Mouse (Mus musculus): ENCODE data around the gene Tubb3.
A peak's percentile ranks its signal among the peaks of the same experiment; 100 is the strongest.
"Not testable (repeated sequence)": the region's sequence is repeated elsewhere in the genome, so short reads cannot be mapped to it uniquely, and the experiment has no call there.

Gene Tubb3

DNA sequence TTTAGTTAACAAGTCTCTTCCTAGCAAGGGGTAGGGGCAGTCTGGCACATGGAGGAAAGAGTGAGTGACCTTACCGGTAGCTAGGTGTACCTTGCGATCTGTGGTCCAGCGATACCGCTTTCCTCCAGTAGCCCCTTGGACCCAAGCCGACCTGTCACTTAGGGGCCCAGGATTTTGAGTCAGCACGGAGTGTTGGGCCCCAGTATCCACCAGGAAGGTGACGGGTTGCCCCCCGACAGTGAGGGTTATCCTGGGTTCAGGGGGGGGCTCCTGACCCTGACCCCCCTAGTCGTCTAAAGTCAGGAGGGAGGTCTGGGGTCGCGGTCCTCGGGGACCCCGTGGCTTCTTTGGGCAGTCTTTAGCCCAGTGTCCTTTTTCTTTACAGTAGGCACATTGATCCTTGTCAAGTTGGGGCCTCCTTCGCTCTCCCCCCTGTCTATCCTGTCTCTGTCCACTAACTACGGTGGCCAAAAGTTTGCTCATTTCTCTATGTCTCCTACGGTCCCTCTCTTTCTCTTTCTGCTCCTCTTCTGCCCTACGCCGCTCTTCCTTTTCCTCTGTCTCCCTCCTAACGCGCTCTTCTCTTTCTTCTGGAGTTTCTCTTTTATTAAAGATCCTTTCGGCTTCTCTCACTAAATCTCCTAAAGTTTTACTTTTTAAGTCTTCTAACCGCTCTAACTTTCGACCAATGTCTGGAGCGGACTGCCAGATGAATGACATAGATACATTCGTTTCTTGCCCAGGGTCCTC is 20.6 kb downstream of the Tubb3 start:
- peak; percentile 95 for DNase-seq (ENCODE audit: low spot score)

- DNase-seq (ENCODE audit: low spot score): no peak
Measured at GRCm38 (mm10) chr8:123432381-123432780, 21.2 kb downstream of the Tubb3 start.

DNA sequence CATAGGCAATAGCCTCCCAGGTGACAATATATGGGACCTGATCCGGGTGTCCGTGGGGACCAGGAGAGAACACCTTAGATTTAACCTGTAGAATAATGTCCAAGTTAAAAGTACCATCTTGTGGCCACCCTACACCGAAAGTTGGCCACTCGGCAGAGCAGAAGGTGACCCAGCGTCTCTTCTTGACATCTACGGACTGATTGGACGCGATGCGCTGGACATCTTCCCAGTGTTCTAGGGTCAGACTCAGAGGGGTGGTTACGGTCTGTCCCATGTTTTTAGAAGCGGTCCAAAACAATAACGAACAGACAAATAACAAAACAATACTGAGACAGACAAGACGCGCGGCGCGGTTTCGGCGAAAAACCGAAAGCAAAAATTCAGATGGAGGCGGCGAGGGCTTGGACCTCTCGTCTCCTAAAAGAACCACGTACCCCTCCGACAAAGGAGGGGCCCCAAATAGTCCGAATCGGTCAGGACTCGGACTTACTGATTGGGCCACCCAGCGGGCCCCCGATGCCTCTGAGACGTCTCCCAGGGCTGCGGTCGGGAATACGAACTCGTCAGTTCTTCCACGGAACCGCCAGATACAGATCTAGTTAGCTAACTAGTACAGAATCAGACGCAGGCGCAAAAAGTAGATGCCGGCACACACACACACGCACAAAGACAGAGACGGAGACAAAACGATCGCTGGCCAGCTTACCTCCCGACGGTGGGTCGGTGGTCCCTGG is 22.2 kb downstream of the Tubb3 start:
- DNase-seq (ENCODE audit: low spot score): peak; percentile 95

- no peak for DNase-seq (ENCODE audit: low spot score)
Measured at GRCm38 (mm10) chr8:123441788-123442187, 30.6 kb downstream of the Tubb3 start.

DNA sequence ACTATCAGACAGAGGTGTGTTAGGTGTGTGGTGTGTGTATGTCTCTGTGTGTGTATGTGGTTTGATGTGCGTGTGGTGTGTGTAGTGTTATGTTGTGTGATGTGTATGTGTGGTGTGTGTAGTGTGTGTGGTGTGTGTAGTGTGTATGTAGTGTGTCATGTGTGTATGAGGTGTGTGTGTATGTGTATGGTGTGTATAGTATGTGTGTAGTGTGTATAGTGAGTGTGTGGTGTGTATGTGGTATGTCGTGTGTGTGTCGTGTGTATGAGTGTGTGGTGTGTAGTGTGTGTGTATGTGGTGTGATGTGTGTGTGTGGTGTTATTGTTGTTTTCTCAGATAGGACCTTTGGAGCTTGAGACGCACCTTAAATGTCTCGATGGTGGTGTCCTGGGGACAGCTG is 31.1 kb downstream of the Tubb3 start:
- DNase-seq (ENCODE audit: low spot score): no peak

- DNase-seq (ENCODE audit: low spot score): peak; percentile 98
Measured at GRCm38 (mm10) chr8:123442871-123443575, 31.8 kb downstream of the Tubb3 start.

DNA sequence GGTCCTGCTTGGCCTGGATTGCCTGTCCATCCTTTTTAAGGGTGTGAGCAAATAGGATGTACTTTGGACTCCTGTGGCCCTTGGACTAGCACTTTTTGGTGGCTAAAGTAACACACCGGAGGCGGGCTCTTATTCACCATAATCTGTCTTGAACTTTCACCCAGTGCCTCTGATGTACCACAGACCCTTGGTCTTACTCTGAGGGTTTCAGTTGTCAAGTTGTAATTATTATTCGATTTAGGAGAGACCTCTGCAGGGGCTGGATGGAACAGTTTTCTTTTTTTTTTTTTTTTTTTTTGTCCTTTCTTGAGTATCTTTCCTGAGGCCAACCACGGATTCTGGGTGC is 32.3 kb downstream of the Tubb3 start:
- DNase-seq (ENCODE audit: low spot score): peak; percentile 59

DNA sequence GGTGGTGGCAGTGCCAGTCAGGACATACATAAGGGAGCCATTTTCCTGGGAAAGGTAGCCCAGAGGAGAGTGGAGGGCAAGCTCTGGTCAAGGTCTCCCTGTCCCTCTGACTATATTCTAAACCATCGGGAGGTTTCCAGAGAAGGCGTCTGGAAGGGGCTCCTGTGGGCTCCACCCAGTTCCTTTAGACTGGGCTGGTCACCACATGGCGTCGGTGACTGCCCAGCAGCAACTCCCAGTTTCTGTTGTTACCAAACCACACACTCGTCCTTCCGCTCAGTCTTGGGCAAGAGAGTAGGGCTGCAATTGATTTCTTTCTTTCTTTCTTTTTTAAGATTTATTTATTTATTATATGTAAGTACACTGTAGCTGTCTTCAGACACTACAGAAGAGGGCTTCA is 32.9 kb downstream of the Tubb3 start:
- DNase-seq (ENCODE audit: low spot score): no peak

GRCm38 (mm10) chr8:123445981-123446380 is 34.8 kb downstream of the Tubb3 start:
- no peak for DNase-seq (ENCODE audit: low spot score)

GRCm38 (mm10) chr8:123446799-123447198 is 35.6 kb downstream of the Tubb3 start:
- DNase-seq (ENCODE audit: low spot score): no peak

DNA sequence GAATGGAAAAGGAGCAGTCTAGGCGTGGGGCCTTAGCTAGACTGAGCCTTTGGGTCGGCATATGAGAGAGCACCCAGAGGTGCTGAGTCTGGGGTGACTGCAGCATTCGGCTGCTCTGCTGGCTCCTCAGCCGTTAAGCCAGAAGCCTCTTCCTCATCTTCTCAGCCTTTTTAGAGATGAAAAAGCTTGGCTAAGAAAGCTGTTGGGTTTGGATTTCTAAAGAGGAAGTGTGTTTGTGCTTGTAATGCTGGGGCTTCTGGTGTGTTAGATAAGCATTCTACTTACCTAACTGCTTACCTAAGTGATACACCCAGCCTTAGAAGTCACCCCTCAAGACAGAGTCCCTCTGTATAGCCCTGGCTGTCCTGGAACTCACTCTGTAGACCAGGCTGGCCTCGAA is 39.6 kb downstream of the Tubb3 start:
- DNase-seq (ENCODE audit: low spot score): no peak

- not testable (repeated sequence) for DNase-seq (ENCODE audit: low spot score)
Measured at GRCm38 (mm10) chr8:123451747-123452146, 40.5 kb downstream of the Tubb3 start.

DNA sequence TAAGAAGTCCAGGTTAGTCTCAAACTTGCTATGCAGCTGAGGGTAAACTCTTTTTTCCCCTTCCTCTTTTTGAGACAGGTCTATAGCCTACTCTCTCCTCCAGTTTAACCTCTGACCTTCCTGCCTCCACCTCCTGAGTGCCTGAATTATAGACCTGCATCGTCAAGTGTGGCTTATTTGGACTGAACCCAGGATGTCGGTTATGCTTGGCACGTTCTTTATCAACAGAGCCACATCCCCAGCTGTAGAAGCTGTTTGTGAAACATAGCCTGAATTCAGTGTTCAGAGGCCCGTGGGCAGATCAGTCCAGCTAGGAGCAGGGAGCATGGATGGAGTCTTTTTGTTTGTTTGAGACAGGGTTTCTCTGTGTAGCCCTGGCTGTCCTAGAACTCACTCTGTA is 40.9 kb downstream of the Tubb3 start:
- no peak for DNase-seq (ENCODE audit: low spot score)

- no peak for DNase-seq (ENCODE audit: low spot score)
Measured at GRCm38 (mm10) chr8:123453291-123453690, 42.1 kb downstream of the Tubb3 start.

- DNase-seq (ENCODE audit: low spot score): no peak
Measured at GRCm38 (mm10) chr8:123453951-123454350, 42.7 kb downstream of the Tubb3 start.

DNA sequence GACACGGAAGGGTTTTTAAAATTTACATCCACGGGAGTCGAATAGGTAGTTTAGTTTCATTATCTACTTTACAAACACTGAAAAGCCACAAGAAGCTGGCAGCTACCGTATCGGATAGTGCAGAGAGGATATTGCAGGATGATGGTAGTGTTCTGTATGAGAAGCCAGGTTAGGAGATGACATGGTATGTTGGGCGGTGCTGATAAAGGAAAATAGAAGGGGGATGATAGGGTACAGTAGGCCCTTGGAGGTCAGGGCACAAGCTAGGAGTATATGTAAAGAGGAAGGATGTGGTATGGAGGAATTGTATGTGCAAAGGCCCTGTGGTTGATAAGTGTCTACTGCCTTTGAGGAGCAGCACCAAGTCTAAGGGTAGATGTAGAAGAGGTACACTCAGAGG is 43.3 kb downstream of the Tubb3 start:
- DNase-seq (ENCODE audit: low spot score): no peak

- DNase-seq (ENCODE audit: low spot score): no peak
Measured at GRCm38 (mm10) chr8:123463651-123464050, 52.4 kb downstream of the Tubb3 start.

DNA sequence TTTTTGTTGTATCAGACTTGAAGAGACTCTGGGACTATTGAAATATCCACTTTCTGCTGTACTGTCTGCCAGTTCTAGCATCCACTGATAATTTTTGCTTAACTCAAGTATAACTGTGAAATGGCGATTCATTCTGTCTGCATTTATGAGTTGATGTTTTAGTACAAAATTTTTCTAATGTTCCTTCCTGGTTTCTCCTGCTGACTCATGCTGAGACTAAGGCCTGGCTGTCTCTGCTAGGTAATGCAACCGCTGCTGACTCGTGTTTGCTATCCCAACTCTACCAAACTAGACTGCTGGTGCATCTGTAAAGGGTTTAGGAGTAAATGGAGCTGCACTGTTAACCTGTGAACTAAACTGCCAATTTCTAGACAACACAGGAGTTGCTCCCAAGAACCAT is 56.3 kb downstream of the Tubb3 start:
- DNase-seq (ENCODE audit: low spot score): no peak

Data from MN1 (cell line).